Mouse (Mus musculus) liver, postnatal 0 days (tissue): Measurements from ENCODE around the gene Zfp423.

ENCODE experiments used
- CTCF ChIP-seq: sonication (generic); IDR thresholded peaks from 2 replicates; pipeline ENCODE4 v1.5.1; 2016; ENCODE audit warnings: antibody characterized with exemption, low read depth
- EP300 ChIP-seq: IDR thresholded peaks from 2 replicates; pipeline ENCODE4 v1.6.1; 2016; ENCODE audit warnings: antibody characterized with exemption, low read depth, mild to moderate bottlenecking

- TF ChIP-seq EP300 (no peak), CTCF (no peak)
Observed at GRCm38 (mm10) chr8:87621181-87621580, 338.2 kb downstream of the Zfp423 start.
